Mouse (Mus musculus) left cerebral cortex, adult 11 months (tissue): ENCODE measurements around the gene Abcc8.

ENCODE experiments used
- DNase-seq: peaks from one replicate; pipeline ENCODE4 v3.0.0; 2022; ENCODE audit warnings: low spot score

Abcc8 gene

DNA sequence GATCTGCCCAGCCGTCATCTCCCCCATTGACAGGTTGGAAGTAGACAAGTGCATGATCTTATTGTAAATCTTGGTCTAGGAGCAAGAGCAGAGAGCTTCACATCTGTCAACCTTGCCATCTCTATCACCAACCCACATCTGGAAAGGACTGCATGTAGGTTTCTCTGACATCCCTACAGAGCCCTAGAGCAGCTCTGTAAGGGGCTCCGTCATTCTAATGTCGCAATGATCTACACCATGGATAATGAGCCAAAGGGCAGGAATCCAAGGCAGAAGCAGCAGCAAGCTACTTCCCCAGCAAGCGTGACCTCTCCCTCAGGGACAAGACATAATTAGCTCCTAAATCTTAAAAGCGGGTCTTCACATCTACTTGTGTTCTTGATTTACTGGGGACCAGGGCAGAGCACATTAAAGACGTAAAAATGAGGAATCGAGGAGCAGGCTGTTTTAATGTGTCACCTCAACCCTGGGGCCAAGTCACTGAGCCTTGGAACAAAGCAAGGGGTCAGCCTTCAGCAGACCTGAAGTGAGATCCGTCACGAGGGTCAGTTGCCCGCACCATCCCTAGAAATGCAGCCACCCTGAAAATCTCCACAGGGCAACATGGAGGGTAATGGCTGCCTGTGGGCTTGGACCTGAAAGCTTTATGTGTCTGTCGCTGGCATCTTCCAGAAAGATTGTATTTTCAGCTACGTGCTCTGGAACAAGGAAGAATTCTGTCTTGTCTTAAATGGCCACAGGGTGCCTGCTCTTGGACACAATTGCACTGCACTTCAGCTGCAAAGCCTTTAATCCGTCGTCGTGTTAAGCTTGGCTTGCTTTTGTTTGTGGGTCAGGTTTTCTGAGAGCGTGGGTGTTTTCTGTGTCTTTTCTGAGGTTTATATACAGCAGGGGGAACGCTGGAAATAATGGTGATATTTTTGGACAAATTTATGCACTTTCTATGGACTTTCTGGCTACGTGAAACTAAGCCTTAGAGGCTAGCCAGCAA lies 25.0 kb downstream of the Abcc8 start:
- DNase-seq: no peak

DNA sequence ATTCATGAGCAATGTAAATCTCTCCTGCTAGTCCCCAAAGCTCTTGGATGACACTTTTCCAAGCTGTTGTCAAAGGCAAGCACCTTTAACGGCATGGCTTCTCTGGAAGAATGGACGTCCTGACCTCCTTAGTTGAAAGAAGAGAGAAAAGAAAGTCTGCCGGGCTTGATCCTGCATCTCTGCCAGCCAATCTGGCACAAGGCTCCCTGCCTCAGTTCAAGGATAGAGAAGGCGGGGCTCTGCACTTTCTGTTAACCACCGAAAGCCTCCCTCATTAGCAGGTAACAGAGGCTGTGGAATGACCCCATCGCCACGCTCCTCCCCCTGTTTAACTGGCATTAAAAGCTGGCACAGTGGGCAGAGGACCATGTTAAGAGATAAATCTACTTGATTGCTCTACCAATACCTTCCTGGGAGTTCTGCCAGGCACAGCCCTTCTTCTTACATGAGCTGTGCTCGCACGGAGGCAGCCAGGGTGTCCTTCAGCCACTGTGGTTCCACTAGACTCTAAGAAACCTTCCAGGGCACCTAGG lies 26.9 kb downstream of the Abcc8 start:
- no peak for DNase-seq

DNA sequence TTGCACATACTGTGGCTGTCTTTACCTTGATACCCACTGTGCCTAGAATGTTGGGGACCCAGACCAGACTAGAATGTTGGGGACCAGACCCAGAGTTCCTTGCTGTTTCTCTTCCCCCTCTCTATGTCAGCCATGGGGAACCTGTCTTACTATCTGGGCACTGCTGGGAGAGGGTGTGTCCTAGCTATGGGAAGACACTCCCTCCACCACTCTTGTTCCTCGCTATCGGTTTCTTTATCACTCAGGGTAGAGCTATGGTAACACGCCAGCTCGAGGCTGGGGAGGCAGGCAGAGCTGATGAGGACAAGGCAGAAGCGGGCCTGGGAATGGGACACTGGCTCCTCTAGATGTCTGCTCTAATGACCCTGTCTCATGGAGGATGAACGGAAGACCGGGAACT lies 32.4 kb downstream of the Abcc8 start:
- DNase-seq: no peak

DNA sequence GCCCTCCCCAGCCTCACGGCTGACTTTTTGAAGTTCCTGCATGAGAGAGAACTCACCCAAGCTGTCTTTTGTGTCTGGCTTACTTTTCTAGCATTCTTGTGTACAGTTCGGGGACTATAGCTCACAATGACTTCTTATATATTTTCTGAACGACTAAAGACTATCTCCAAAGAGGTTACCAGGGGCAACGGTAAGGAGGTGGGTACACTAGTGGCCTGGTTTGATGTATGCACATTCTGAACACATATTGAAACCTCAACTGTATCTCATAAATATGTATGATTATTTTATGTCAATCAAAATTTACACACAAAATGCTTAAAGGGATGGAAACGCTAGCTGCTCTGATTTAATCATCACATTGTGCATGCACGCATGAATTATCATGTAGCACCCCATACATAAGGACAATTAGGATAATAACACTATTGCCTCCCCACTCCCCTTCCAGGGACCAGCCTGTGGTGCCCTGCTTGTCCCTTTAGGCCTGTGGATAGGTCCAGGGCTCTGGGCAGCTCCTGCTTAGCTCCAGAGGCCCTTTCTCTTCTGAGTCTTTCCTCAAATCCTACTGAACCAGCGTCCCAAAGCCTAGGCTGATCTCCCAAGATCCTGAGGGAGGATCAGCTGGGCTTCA lies 33.0 kb downstream of the Abcc8 start:
- DNase-seq: no peak

DNA sequence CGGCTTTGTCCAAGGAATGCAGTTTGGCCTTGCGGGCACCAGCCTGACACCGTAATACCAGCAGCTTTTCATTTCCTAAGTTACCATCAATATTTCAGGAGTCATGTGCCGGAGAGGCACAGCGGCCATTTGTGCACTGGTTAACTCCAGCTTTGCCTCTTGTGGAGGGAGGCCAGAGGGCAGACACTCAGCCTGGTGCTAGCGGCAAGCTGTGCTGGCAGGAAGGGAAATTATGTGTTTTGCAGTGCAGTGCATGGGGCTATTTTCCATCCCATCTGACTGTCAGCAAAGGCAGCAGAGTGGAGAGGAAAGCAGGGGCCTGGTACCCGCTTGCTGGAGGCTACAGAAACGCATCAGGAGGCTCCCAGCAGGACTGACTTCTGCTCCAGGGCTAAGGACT lies 35.8 kb downstream of the Abcc8 start:
- DNase-seq: no peak

DNA sequence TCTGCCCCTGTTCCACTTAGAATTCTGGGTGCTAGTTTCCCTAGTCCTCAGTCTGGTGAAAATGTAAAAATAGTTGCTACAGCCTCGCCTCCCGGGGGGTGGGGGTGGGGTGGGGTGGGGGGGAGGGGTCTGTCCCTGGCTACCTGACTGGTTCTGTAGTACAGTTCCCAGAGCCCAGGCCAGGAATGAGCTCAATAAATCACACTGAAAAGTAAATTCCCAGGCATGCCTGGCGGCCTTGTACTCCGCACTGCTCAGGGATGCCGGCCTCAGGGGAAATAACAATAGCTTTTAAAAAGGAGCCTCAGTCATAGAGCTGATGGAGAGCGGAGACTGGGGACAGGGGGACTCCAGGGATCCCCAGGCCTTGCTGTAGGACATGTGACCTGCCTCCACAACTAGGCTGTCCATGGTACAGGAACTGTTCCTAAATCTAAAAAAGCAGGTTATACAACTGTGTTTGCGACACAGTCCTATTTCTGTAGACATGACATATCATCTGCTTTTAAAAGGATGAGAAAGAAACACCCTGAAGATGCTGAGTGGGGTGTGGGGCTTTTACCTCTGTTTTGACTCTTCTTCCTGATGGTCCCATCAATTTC lies 41.4 kb downstream of the Abcc8 start:
- DNase-seq: no peak

DNA sequence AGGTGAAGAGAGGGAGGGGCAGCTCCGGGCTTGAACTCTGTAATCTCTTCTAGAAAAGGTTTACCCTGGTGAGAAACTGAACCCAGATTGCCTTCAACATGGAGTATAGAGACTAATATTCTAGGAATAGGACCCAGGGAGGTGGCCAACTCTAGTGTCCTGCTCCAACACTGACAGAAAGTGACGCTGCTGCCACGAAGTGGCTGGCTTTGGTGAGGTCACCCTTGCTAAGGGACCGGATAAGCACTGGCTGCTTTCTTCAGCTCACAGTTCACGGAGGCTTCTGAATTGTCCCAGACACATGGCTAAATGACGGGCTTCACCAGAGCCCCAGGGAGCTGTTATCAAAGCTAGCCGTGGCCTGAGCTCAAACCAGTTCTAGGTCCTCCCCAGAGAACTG lies 46.0 kb downstream of the Abcc8 start:
- no peak for DNase-seq

DNA sequence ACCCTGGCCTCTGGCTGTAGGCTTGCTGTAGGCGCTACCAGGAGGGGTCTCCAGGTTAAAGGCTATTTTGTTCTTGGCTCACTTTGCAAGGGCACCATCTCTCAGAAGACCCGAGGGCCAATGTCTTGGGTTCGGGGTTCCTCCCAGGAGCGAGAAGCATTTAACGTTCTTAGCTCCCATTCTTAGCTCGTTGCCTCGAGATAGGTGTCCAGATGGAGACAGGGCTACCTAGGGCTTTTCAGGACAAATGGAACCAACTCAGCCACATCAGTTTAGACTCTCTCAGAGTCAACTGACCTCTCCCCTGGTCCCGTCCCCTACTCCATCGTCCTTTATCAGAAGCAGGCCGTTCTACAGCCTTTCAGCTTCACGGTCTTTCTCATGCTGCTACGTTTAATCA lies 47.6 kb downstream of the Abcc8 start:
- no peak for DNase-seq

DNA sequence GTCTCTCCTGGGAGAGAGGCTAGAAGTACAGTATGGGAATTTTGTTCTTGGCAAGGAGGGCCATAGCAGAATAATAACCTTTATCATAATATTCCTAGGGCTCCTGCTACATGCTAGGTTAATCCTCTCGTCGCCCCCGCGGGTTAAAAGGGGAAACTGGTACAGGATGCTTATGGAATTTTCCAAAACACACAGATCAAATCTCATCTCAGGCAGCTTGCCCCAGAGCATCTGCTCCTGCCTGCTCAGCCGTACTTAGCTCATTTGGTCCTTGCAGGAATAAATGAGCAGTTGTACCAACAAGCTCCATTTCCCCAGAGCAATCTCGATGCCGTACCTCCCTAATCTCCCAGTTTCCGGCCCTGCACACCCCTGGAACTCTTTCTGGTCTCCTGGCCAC lies 48.0 kb downstream of the Abcc8 start:
- no peak for DNase-seq

DNA sequence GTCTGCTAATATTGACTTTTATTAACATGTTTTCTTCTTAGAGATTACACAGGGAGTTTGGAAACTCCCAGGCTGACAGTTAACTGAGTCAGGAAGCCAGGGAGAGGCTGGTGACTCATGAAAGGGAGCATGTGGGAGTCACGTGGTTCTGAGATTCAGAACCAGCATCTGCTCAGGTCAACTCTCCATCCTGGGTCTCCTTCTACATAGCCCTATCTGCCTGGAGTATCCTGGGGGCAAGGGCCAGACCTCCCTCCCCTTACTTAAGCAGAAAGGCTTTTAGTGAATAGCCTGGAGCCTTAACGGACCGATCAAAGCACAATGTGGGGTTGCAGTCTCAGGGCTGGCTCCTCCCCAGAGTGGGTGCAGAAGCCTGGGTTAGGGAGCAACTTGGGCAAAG lies 48.6 kb downstream of the Abcc8 start:
- DNase-seq: no peak

DNA sequence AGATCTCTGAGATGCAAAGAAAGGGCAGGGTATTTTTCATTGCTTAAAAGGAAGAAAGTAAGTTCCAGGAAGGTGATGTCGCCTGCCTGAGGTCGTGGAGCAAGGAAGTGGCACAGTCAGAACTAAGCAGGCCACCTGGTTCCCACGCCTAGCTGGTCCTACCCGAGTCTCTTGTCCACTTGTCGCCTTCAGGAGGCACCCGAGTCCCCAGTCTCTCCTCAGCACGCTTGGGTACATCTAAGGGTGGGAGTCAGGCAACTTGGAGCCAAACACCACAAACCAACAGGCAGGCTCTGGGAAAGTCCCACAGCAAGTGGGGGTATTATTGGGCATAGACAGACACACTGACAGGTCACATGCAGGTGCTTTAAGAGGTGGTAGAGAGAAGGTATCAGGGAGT lies 49.1 kb downstream of the Abcc8 start:
- no peak for DNase-seq

DNA sequence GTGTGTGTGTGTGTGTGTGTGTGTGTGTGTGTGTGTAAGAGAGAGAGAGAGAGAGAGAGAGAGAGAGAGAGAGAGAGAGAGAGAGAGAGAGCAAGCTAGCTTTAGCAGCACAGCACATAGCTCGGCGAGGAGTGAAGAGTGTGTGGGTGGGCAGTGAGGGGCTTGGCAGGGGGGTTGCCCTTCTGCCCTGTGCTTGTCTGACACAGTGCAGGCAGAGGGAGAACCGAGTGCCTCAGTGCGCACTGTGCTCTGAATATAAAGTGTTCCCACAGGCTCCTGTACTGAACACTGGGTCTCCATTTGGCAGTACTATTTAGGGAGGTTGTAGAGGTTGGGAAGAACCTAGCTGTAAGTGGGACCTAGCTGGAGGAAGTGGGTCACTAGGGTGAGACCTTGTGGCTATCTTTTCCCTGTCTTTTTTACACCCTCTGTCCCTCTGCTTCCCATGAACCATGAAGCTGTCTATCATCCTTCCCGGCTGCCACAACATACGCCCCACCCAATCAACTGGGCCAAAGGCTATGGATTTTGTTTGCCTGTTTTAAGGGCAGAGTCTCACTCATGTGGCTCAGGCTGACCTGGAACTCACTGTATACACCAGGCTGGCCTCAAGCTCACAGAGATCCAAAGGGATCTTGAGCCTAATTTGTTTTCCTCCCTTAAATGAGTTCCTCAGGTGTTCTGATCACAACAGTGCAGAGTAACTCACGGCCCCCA lies 50.2 kb downstream of the Abcc8 start:
- no peak for DNase-seq

DNA sequence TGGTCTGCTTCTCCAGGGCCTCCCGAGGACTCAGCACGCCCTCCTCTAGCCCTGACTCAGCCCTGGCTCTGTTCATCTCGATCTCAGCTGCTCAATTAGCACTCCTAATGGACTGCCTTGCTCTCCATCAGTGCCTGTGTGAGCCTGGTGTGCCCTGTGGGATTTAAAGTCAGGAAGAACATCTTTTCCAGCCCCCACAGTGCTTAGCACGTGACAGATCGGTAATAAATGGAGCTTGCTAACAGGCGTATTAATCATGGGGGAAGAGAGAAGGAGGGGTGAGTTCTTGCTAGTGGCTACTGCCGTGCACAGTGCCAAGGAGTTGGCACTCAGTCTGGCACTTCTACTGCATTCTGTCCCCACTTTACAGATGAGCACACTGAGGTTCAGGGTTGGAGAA lies 51.6 kb downstream of the Abcc8 start:
- DNase-seq: no peak

DNA sequence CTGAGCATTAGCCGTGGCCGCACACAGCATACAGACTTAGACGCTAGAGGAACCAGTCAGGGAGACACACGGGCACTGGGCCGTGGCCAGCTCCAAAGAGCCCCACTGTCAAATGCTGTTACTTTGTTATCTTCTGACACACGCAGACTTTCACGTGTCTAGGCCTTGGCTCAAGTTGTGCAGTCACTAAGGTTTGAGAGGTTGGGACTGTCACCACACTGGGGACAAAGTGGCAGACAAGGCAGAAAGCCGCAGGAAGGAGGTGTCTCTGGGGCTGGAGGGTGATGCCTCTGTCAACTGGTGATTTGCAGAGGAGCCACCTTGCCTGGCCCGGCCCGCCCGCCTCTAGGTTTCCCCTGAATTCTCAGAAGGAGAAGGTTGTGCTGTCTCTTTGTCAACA lies 54.5 kb downstream of the Abcc8 start:
- DNase-seq: no peak

DNA sequence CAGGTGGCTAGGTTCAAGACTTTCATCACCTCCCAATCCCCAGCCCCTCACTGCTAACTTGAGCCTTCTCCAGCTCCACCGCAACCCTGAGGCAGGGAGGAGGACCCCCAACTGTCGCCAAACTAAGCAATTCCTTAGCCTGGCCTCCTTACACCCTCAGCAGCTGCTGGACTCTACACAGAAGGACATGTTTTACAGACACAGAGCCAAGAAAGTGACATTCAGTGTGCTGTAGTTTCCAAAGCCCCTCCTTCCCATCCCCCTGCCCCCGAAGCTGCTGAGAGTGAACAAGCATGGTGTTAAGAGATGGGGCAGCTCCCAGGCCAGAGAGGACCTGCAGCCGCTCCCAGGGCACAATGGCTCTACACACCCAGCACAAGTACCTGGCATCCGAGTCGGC lies 55.4 kb downstream of the Abcc8 start:
- DNase-seq: no peak

DNA sequence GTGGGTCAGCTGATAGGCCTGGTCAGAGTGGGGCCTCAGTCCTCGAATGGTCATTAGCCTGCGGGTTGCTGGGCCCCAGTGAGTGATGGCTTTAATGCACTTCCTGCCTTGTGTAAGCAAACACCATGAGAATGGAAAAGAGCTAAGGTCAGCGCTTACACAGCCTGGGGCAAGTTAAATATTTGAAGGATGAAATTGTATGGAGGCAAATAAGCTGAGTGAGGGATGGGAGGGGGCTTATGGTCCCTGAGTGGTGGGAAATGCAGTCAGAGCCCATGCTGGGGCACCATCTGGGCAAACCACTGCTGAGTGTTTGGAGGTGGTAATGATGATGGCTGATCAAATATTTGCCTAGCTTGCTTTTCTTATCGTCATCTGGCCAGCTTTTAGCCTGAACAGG lies 56.9 kb downstream of the Abcc8 start:
- DNase-seq: no peak

DNA sequence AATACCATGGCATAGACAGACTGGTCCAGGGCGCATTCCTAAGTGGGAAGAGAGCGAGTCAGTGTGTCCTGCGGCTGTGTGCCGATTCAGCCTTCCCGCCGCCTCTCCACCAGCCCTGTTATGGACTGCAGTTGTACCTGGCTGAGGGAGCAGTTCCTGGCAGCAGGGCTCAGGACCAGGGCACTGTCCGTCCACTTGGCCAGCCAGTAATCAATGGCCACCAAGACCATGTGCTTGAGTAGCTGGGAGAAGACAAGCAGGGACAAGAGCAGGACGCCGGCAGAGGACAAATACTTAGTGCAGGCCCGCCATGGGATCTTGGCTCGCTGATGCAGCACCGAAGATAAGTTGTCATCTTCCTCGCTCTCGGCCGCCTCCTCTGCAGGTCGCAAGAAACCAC lies 62.8 kb downstream of the Abcc8 start:
- no peak for DNase-seq

DNA sequence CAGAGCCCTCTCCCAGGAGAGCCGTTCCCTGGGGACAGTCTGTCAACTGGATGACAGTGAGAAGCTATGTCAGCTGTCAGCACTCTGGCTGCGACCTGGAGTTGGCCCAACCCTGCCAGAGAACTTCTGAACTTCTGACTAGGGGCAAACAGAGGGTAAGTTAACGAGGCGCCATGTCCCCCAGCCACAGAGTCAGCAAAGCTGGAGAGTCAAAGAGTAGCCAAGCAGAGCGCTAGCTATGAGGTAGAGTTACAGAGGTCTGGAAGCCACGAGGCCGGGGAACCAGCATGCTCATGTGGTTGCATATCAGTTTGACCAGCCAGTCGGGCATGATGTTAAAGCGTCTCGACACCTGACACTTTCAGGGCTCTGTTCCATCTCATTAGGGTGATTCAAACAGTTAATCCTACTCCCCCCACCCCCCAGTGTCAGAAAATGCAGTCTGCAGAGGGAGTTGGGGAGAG lies 63.7 kb downstream of the Abcc8 start:
- DNase-seq: no peak

DNA sequence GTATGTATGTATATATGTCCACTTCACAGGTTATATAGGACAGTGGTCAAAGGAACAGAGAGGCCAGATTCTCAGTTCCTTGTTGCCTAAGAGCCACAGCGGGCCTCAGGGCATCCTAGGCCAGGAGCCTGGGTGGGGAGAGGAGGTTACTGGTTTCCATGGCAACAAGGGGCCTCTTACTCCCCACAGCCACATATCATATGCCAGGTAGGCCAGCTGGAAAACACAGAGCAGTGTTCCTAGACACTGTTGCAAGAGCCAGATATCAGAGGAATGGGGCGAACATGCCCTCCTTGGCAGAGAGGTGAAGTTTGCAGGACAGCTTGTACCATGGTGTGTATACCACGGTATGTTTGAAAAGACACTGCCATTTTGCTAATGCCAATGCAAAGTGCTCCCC lies 66.4 kb downstream of the Abcc8 start:
- DNase-seq: no peak

DNA sequence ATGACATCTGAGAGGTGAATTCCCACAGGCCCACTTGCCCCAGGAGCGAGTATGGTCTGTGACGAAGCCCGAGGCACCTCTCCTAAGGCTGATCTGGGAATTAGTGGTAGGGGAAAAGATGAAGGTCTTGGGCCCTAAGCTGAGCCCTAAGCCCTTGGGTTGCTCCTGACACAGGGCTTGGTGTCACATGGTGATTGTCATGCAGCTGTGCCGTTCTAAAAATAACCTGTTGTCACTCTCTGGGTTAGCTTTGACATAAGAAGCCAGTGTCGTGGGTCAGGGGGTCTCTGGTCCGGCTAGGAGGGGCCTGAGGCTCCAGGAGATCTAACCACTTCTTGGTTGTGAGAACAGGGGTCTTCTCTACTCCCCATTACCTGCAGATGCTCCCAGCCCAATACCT lies 67.9 kb downstream of the Abcc8 start:
- no peak for DNase-seq

DNA sequence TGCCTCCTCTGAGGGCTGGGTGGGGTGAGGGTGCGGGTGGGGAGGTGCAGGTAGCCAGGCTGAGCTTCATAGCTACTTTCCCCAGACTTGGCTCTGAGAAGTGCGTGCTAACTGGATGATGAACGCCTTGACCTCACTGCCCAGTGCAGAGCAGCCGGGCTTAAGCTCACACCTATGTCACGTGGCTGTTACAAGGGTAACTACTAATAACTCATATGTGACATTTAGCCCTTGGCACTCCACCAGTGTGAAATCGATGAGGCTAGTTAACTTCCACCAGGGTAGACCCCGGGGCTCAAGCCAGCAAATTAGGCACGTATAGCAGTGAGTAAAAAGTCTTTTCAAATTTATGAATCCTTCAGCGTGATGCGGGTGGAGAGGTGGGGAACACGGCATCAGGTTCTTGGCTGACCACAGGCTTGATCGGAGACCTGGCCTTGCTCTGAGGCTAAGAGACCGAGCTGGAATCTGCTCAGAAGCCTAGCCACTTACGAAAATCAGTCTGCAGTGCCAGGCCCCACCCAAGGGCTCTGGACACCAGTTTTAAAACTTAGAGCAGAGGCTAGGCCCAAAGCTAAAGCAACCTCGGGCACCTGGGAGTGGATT lies 68.5 kb downstream of the Abcc8 start:
- no peak for DNase-seq

DNA sequence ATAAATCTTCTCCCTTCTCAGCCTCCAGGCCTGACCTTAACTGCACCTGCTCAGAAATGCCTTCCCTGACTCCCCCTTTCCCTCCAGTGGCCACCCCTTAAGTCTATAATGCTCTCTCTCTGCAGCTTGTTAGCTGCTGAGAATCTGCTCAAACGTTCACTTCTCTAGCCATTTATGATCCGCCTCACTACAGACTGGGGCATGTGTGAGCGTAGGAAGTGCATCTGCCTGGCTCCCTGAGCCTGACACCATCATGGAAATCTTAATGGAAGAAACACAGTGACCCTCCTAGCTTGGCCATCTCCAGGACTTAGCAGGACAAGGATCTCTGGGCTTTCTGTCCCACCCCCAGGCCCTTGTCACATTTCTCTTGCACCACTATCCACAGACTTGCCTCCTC lies 69.8 kb downstream of the Abcc8 start:
- no peak for DNase-seq
